Mouse (Mus musculus) megakaryocyte, adult 5-6 weeks (primary cell): Measurements from ENCODE around the gene Edil3. TPM values are rescaled to one million over a fixed set of nuclear protein-coding genes. Genes with fewer than 3 reads are reported as not detected.
"Not testable (repeated sequence)": the region's sequence is repeated elsewhere in the genome, so short reads cannot be mapped to it uniquely, and the experiment has no call there.

Experiments
- ATAC-seq: 2 replicates; pipeline ENCODE4 v1.8.0; 2016; ENCODE audit warnings: mild to moderate bottlenecking, inconsistent platforms; ENCODE audit not compliant: poor library complexity, severe bottlenecking
- total RNA-seq, 2 experiments: library from RNA; stranded (forward) in 1 of 2; stranded (reverse) in 1 of 2; fragments of 153-499, 151-499 nt in 1 of 2; fragments of 221-1000, 200-1000 nt in 1 of 2; gene quantifications; 2 replicates each; pipeline versions ENCODE4 v1.2.3 to v1.2.4; 2015 to 2017

Gene Edil3
- total RNA-seq, 2 experiments from 2014 or later: 0.13 to 0.26 TPM

- no peak for ATAC-seq
Observed at GRCm38 (mm10) chr13:88938564-88938963, 117.3 kb downstream of the Edil3 start.

GRCm38 (mm10) chr13:88972355-88972754 lies 151.1 kb downstream of the Edil3 start:
- no peak for ATAC-seq

- no peak for ATAC-seq
Observed at GRCm38 (mm10) chr13:89007696-89008427, 186.6 kb downstream of the Edil3 start.

- no peak for ATAC-seq
Observed at GRCm38 (mm10) chr13:89012500-89012899, 191.2 kb downstream of the Edil3 start.

DNA sequence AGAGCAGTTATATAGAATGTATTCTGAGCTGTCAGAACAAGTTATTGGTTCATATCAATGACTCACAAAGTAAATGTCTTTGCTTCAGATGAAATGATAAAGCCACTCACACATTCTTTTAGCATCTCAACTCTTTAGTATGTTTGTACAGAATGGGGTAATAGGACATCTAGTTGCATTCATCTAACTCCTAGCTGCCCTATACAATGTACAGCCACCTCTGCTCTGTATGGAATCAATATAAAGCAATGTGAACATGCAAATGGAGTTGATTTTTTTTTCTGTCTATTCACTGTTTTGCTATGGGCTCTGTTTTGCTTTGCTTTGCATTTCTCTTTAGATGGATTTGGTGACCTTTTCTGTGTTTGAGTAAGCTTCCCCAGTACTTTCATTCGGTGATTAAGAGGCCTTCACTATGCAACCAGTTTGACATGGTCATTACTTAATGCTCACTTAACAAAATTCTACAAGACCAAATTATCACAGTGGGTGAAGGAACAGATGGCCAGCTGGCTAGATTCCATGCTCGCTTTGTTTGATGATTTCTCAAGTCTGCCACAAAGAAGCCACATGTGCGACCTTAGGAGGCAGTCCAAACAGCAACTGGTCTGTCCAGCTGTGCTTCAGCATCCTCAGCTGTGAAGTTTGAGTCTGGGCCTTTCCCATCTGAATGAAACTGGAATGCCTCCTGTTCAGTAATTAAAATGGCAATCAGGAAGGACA lies 208.7 kb downstream of the Edil3 start:
- no peak for ATAC-seq

GRCm38 (mm10) chr13:89035711-89036110 lies 214.4 kb downstream of the Edil3 start:
- no peak for ATAC-seq

GRCm38 (mm10) chr13:89041495-89041894 lies 220.2 kb downstream of the Edil3 start:
- no peak for ATAC-seq

DNA sequence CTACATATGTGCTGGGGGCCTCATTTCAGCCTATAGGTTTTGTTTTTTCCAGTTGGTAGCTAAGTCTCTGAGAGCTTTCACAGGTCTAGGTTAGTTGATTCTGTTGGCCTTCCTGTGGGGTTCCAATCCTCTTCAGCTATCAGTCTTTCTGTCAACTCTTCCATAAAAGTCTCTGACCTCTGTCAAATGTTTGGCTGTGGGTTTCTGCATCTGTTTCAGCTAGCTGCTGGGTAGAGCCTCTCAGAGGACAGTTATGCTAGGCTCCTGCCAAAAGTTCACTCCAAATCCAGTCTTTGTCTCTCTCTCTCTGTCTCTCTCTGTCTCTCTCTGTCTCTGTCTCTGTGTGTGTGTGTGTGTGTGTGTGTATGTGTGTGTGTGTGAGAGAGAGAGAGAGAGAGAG lies 248.9 kb downstream of the Edil3 start:
- not testable (repeated sequence) for ATAC-seq

- no peak for ATAC-seq
Observed at GRCm38 (mm10) chr13:89076212-89076611, 254.9 kb downstream of the Edil3 start.

DNA sequence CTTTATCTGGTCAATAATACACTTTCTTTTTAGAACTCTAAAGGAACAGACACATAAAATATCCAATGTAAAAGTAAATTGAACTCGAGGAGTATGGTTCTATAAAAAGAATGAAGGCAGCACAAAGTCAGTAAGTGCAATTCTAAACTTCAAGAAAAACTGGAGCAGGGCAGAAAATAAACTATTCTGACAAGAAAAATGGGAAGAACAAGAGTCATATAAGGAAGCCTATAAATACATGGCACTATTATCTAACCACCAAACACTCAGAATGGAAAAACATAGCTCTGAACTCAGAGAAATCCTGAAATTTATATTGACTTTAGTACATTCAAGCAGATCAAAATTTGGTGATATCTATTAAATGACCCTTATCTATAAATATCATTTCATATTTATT lies 284.6 kb downstream of the Edil3 start:
- no peak for ATAC-seq

- ATAC-seq: no peak
Observed at GRCm38 (mm10) chr13:89117551-89117950, 296.3 kb downstream of the Edil3 start.

GRCm38 (mm10) chr13:89119809-89120208 lies 298.5 kb downstream of the Edil3 start:
- no peak for ATAC-seq

DNA sequence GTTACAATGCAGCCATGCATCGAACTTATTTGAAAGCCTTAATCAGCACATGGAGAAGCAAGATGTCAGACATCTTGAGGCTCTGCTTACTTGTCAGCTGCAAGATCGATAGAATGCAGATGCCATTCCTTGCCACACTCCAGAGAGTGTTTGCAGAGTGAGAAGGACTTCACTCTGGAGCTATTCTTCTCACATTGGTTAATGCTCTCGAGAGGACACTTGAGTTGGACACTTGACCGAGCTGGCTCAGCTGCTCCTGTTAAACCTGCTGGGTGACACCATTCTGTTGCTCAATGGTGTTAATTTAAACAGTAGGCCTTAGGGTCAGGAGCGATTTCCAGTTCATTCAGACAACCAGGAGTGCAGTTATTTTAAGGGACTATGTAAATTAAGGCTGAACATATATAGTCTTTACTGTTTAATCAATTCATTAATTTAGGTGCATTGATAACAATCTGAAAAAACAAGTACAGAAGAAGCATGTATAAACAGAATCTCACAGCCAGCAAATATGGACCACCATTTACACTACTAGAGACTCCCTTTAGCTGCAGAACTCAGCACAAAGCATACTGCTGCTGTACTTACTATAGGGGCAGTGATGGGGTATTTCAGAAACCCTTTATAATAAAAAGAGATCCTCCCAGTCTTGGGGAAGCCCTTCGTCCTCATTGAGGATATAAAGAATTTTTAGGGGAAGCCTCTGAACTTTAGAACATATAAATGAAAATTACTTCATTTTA lies 301.4 kb downstream of the Edil3 start:
- ATAC-seq: no peak

DNA sequence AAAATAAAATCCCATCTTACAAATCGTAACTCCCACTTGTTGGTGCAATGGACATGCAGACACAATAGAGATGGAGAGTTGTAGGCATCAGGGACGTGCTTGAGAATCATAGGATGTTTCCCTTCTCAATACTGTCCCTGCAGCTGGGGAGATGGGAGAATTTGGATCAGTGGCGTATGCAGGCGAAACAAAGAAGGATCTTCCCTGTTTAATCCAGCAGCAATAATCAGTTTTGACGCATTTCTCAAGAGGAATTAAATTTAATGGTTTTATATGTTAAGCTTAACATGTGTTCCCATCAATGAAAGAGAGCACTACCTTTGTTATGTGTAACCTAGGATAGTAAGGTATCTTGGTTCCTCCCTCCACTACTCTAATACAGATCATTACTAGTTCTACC lies 302.1 kb downstream of the Edil3 start:
- no peak for ATAC-seq

DNA sequence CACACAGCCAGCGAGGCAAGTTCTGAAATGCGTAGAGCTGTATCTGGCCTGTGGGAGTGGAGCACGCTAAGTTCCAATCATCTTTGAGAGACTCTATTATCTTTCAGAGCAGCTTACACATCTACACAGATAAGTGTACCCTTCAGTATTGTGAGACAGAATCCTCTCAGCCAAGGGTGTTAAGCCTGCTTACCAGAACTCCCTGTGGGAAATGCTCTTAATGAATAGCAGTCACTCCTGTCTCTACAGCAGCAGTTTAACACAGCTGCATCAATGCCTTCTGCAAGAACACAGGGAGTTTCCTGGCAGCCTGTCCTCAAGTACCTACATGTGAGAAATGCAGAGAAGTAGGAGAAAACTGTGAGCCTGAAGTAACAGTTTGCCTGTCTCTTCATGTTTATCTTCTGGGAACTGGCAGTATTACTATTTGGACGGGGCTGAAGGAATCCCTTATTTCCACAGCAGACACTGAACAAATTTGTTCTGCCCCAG lies 324.8 kb downstream of the Edil3 start:
- no peak for ATAC-seq

DNA sequence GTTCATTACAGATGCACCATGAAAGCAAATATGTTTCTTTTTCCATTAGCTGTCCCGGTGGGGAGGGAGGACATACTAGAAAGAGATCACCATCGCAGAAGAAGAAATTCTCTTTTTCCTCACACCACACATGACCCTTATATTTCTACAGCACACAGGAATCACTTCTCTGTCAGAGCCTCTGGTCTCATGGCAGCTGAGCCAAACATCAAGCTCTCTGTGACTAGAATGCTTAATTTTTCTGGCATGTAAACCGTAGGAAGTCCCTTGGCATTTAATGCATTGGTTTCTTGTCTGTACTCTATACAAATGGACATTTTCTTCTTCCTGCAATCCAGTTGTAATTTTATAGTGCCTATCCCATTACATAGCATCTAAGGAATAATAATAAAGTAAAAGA lies 330.6 kb downstream of the Edil3 start:
- no peak for ATAC-seq

GRCm38 (mm10) chr13:89167960-89168359 lies 346.7 kb downstream of the Edil3 start:
- ATAC-seq: peak; percentile 60

DNA sequence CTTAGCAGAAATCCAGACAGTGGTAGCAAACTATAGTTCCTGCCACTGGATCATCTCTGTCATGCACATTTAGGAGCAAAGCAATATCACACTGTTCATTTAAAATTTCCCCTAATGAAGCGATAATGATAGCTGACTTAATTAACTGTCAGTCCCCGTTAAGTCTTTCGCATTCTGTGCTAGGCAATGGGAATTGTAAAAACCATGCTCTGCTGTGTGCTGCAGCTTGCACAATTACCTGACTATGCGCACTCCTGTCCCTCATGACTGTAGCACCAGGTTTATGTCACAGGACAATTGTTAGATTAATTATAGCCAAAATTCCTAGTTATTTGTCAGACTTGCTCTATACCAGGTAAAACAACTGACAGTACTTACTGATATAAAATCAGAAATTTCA lies 348.8 kb downstream of the Edil3 start:
- ATAC-seq: no peak

- ATAC-seq: no peak
Observed at GRCm38 (mm10) chr13:89175154-89175553, 353.9 kb downstream of the Edil3 start.

DNA sequence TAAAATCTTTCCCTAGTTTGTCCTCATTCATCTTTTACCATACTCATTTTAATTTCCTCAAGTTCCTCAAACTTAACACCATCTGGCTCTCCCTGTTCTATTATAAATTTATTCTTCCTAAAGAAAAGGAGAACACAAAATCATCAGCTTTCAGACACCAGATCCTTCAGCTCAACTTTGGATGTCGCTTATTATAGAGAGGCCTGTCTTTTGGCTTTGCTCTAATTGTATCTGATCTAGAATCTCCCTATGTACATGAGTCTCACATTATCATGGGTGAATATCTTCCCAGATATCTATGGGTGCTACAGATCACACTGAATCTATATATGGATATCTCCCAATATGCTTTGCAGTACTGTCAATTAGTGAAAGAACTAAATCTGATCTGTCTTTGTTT lies 367.8 kb downstream of the Edil3 start:
- ATAC-seq: no peak

GRCm38 (mm10) chr13:89197019-89197418 lies 375.7 kb downstream of the Edil3 start:
- no peak for ATAC-seq

- ATAC-seq: no peak
Observed at GRCm38 (mm10) chr13:89199275-89199674, 378.0 kb downstream of the Edil3 start.
